Mouse (Mus musculus) CD4-positive, CD25-positive, alpha-beta regulatory T cell (primary cell): ENCODE measurements around the gene 4930407I10Rik. TPM values are rescaled to one million over a fixed set of nuclear protein-coding genes. Genes with fewer than 3 reads are reported as not detected.

Experiments used
- polyA plus RNA-seq: library from polyadenylated mRNA; unstranded; fragments of 100-300 nt; shearing (Covaris generic); gene quantifications from one replicate; pipeline ENCODE4 v1.2.1, GENCODE M21; 2017

Gene 4930407I10Rik
- not detected for polyA plus RNA-seq

DNA sequence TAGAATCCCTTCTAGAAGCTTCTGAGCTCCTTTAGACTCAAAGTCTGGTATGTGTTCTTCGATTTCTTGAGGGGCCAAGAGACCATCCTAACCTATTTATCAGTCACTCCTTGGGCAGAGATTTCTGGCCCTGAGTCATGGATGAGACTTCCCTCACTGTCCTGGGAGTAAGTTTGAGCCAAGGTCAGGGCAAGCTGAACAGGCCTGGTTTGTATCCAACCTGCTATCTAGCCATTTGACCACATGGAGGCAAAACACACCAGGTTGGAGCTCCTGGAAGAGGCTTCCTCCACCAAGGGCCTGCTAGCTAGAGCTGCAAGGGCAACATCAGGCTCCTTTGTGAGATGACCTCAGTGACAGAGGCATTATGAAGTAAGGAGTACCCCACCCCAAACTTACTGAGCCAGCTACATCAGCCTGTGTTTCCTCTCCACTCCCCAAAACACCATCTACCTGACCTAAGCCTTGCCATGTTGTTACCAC lies at the start of gene 4930407I10Rik:
4930407I10Rik (plus strand) TSS at position 433 of the 483 bp plus-strand sequence.

DNA sequence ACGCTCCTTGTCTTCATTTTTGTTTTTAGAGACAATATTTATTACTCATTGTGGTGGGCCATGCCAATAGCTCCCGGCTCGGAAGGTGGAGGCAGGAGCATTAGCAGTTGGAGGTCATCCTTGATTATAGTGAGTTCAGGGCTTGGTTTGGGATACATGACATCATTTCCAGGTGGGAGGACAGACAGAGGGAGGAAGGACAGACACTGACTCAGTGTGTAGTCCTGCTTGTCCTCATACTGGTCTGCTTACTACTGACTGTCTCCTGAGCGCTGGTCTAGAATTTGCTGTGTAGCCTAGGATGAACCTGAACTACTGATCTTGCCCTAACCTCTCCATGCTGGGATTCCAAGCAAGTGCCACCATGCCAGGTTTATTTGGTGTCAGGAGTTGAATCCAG lies 25.2 kb upstream of the 4930407I10Rik start, which contains the start of gene Desi1:
Desi1 (minus strand) TSS at position 101 of the 400 bp plus-strand sequence.

DNA sequence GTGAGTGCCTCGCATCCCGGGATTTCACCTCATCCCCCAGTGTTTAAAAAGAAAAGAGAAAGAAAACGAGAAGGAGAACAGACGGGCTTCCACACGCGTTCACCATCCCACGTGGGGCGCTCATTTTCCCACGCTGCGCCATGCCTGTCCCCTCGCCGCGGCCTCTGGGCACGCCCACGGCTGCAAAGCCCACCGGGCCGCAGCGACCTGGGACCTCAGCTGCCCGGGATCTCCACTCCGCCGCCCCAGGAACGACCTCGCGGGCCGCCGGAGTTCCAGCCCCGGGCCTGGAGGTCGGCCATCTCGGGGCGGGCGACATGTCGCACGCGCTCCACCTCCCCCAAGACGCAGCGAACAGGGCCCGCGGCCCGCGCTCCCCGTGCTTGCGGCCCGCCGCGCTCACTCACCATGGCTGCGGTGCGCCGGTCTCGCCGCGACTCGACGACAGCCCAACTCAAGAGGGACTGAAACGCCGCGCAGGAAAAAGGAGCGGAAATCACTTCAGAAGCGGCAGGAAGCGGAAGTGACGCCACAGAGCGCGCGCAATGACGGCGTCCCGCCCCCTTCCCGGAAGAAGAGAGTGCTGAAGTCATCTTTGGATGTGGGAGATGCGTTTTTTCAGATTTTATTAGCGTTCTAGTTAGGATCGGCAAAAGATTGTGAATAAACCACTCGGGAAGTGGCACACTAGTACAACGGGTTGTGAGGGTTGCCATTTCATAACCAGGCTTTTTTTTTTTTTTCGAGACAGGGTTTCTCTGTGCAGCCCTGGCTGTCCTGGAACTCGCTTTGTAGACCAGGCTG lies 11.7 kb upstream of the 4930407I10Rik start, which contains the start of gene Snu13:
Snu13 (minus strand) TSS at position 519 of the 804 bp plus-strand sequence.

DNA sequence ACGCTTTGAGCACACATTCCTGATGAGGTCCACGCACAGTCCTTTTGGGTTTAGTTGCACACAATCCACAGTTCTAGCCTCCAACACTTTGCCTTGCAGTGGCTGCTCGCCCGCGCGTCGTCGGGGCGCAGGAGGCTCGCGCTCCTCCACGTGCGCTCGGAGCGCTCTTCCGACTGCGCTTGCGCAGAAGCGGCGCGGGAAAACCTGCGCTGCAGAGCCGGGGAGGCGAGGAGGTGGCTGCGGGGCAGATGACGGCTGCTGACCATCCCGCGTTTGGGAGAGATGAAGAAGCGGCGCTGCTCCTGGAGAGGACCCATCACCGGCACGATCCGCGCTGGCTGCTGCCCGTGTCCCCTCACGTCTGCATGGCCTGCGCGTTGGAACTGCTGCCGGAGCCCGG lies 10.9 kb downstream of the 4930407I10Rik start, which contains the start of gene Mei1:
Mei1 (plus strand) TSS at position 99 of the 400 bp plus-strand sequence.

Other genes with a start within 250 kb of the 4930407I10Rik start
- gene Tob2, start 200.4 kb upstream of the 4930407I10Rik start, polyA plus RNA-seq: 65.7 TPM
- 90.6 TPM for gene Phf5a, start 187.2 kb upstream of the 4930407I10Rik start, polyA plus RNA-seq
- 140 TPM for gene Aco2, start 186.8 kb upstream of the 4930407I10Rik start, polyA plus RNA-seq
- gene Polr3h, start 132.9 kb upstream of the 4930407I10Rik start, polyA plus RNA-seq: 51.3 TPM
- gene Csdc2, start 122.4 kb upstream of the 4930407I10Rik start, polyA plus RNA-seq: not detected
- gene Pmm1, start 98.2 kb upstream of the 4930407I10Rik start, polyA plus RNA-seq: 9.4 TPM
- not detected for gene 1700029P11Rik, start 78.6 kb upstream of the 4930407I10Rik start, polyA plus RNA-seq
- 76.9 TPM for gene Xrcc6, start 71.3 kb upstream of the 4930407I10Rik start, polyA plus RNA-seq
- gene Desi1, start 25.3 kb upstream of the 4930407I10Rik start, polyA plus RNA-seq: 33.7 TPM
- gene Snu13, start 11.6 kb upstream of the 4930407I10Rik start, polyA plus RNA-seq: 164 TPM
- gene Mei1, start 10.8 kb downstream of the 4930407I10Rik start, polyA plus RNA-seq: 0.04 TPM
- 27.4 TPM for gene Ccdc134, start 68.8 kb downstream of the 4930407I10Rik start, polyA plus RNA-seq
- 142 TPM for gene Srebf2, start 88.0 kb downstream of the 4930407I10Rik start, polyA plus RNA-seq
- 0.29 TPM for gene Shisa8, start 153.7 kb downstream of the 4930407I10Rik start, polyA plus RNA-seq
- gene Tnfrsf13c, start 165.2 kb downstream of the 4930407I10Rik start, polyA plus RNA-seq: 2.5 TPM
- gene Cenpm, start 185.6 kb downstream of the 4930407I10Rik start, polyA plus RNA-seq: 5.0 TPM
- not detected for gene 1500009C09Rik, start 193.2 kb downstream of the 4930407I10Rik start, polyA plus RNA-seq
- 0.31 TPM for gene Sept3, start 215.7 kb downstream of the 4930407I10Rik start, polyA plus RNA-seq
- 0.12 TPM for gene Wbp2nl, start 239.8 kb downstream of the 4930407I10Rik start, polyA plus RNA-seq